Mouse (Mus musculus) erythroblast, embryonic 14.5 days (primary cell): ENCODE data around the gene Ewsr1. TPM values are rescaled to one million over a fixed set of nuclear protein-coding genes. Genes with fewer than 3 reads are reported as not detected.

Experiments
- H3K27me3 ChIP-seq: 2 replicates; pipeline ENCODE4 v1.6.1; 2012; ENCODE audit warnings: inconsistent platforms; ENCODE audit not compliant: control insufficient read depth
- H3K36me3 ChIP-seq: 2 replicates; pipeline ENCODE4 v1.6.1; 2012; ENCODE audit warnings: mild to moderate bottlenecking, inconsistent platforms; ENCODE audit not compliant: control insufficient read depth
- H3K4me1 ChIP-seq: 2 replicates; pipeline ENCODE4 v1.6.1; 2012; ENCODE audit warnings: inconsistent platforms; ENCODE audit not compliant: control insufficient read depth
- H3K4me3 ChIP-seq: replicated peaks from 2 replicates; pipeline ENCODE3; 2012; ENCODE audit warnings: moderate library complexity, mild to moderate bottlenecking, inconsistent platforms
- H3K9me3 ChIP-seq: 2 replicates; pipeline ENCODE4 v1.6.1; 2012; ENCODE audit warnings: low read length, inconsistent platforms, mixed read lengths; ENCODE audit not compliant: control insufficient read depth
- GATA1 ChIP-seq: IDR thresholded peaks from 2 replicates; pipeline ENCODE4 v1.6.1; 2012; ENCODE audit warnings: low read length, inconsistent platforms, mixed read lengths
- TAL1 ChIP-seq: IDR thresholded peaks from 3 replicates; pipeline ENCODE4 v1.6.1; 2012; ENCODE audit warnings: low read length, inconsistent platforms, mixed read lengths
- polyA plus RNA-seq: library from polyadenylated mRNA; stranded (reverse); fragments of >175 nt; gene quantifications from 2 replicates; pipeline ENCODE4 v1.2.3, GENCODE M21; 2012

The Ewsr1 gene
- polyA plus RNA-seq: 130 and 171 TPM in 2 replicates

DNA sequence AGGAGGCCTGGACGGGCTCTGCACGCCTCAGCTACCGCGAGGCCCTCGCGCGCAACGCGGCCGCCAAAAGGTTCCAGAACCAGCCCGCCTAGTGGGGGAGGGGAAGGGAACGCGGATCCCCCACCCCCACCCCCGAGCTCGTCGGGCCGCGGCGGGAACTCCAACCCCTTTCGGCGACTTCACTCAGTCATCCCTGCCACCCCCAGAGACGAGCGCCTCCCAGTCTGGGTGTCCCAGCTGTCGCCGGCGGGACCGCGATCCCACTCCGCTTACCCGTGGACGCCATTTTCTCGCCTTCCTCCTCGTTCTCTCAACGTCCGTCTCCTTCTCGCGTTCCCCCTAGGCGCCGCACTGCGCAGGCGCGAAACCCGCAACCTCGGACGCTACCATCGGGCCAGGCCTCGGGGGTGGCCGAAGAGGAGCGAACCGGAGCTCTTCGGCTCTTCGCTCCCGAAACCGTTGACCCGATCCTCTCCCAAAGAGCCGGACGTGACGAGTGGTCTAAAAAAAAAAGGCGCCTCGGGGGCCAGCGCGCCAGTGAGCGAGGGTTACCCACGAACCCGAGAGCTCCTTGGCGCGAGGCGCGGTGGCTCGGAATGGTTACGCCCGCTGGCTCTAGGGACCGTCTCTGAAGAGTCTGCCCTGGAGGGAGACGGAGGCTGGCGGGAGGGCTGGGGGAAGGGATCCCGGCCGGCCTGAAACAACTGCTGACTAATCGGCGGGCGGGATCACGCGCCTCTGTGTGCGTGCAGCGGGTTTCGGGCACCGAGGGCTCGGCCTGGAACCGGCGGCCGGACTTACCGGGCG, at the start of gene Ewsr1, which contains the start of gene Rhbdd3:
Gene Ewsr1, minus strand, starts transcription at position 531 of the 807 bp plus-strand sequence.
Gene Rhbdd3, plus strand, starts transcription at position 191 of the 807 bp plus-strand sequence.
- no peaks in the 10 kb centered on the region for H3K9me3 ChIP-seq
- H3K4me3 ChIP-seq: peak within 1 kb of the TSS; percentile 100
- peak; percentile 61 for TF ChIP-seq GATA1
- no peak for TF ChIP-seq TAL1
- H3K4me1 ChIP-seq: peaks cover 55% of the 10 kb centered on the region
- no peaks in the 10 kb centered on the region for H3K27me3 ChIP-seq
- peaks cover 51% of the 10 kb centered on the region for H3K36me3 ChIP-seq

DNA sequence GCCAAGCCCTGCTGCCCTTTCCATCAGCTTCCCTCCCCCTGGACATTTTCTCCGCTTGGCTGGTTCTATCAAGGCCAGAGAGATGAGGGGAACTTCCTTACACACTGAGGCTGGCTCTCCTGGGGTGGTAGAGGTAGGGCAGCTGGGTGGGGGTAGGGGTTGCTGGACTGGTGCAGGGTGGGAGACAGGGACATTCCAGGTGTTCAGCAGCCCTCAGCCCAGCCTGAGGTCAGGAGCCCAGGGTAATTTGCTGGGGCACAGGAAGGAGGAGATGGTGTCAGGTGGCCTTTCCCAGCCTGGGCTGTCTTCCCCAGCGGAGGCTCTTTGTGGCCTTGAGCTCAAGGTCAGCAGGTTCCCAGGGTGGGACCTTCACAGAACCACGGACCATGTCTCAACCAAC, 46.5 kb upstream of the Ewsr1 start:
- Histone ChIP-seq H3K9me3 (no peaks in the 10 kb centered on the region), H3K4me3 (no peak overlapping the region), H3K4me1 (peaks cover 7% of the 10 kb centered on the region), H3K27me3 (peaks cover 18% of the 10 kb centered on the region), H3K36me3 (no peaks in the 10 kb centered on the region)
- TF ChIP-seq TAL1: no peak
- no peak for TF ChIP-seq GATA1

DNA sequence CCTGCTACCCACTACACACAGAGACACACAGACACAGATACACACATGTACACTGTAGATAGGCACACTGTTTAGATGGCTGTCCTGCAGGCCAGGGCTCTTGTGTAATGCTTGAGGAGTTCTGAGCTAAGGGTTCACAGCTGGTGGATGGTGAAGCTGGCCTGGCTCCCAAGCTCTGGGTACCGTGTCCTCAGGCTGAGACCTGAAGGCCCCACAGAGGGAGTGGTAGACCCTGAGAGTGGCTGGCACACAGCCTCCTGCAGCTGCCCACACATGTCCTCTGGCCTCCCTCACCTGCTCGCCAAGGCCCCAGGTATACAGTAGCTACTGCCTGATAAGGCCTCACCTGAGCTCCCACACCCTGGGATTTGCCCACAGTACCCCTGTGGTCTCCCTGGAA, 42.9 kb upstream of the Ewsr1 start:
- no peaks in the 10 kb centered on the region for H3K27me3 ChIP-seq
- no peaks in the 10 kb centered on the region for H3K9me3 ChIP-seq
- H3K4me1 ChIP-seq: peaks cover 5% of the 10 kb centered on the region
- no peaks in the 10 kb centered on the region for H3K36me3 ChIP-seq
- TF ChIP-seq GATA1 (no peak), TAL1 (no peak)
- no peak overlapping the region for H3K4me3 ChIP-seq

DNA sequence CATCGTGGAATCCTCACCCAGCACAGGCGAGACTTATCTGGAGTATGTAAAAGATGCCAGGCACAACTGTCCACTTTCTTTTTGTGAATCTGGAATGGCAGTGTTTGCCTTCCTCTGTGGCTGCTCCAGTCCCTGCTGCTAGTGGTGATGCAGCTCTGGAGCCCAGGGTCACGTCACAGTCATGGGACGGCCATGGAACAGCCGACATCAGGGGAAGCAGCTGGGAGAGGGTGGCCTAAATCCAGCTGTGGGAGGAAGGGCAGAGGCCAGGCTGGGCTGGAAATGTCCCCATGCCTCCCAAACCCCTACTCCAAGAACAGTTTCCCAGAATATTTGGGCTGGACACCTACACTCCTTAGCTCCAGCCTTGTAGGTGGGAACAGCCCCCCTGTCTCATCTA, 42.2 kb upstream of the Ewsr1 start:
- no peaks in the 10 kb centered on the region for H3K9me3 ChIP-seq
- no peak overlapping the region for H3K4me3 ChIP-seq
- no peak for TF ChIP-seq TAL1
- no peak for TF ChIP-seq GATA1
- H3K27me3 ChIP-seq: no peaks in the 10 kb centered on the region
- H3K4me1 ChIP-seq: peaks cover 5% of the 10 kb centered on the region
- H3K36me3 ChIP-seq: no peaks in the 10 kb centered on the region

DNA sequence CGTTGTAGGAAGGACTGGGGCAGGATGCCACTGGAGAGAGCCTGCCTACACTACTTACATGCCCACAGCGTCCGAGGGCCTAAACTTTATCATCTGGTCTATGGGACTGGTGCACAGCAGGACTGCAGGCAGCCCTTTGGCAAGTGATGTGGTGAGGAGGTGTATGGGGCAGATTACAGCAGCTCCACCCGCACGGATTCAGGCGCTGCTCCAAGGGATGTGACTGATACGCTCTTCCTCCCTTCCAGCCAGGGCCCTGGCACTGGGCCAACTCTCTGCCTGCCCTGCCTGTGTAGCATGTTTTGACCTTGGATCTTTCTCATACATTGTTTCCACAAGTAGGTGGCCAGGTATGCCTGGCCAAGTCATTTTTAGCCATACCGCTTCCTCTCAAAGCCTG, 41.6 kb upstream of the Ewsr1 start:
- H3K36me3 ChIP-seq: no peaks in the 10 kb centered on the region
- TF ChIP-seq GATA1: no peak
- TF ChIP-seq TAL1: no peak
- peaks cover 5% of the 10 kb centered on the region for H3K4me1 ChIP-seq
- H3K27me3 ChIP-seq: no peaks in the 10 kb centered on the region
- no peaks in the 10 kb centered on the region for H3K9me3 ChIP-seq
- no peak overlapping the region for H3K4me3 ChIP-seq

DNA sequence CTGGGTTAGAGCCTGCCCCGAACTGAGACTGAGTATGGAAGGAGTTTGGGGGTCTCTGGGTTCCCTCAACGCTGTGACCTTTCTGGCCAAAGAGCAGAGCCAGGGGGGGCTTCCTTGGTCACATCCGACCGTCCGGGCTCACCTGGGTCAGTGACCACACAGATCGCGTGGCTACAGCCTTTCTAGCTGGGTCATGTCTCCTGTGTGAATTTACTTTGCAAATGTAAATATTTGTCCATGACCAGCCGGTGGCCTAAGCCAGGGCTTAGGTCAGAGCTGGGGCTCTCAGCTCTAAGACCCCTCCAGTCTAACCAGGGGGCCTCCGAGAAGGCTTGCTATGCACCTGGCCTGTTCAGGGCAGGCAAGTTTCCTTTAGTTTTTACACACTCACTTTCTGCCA, 40.3 kb upstream of the Ewsr1 start:
- TF ChIP-seq GATA1: no peak
- TF ChIP-seq TAL1: no peak
- Histone ChIP-seq H3K9me3 (no peaks in the 10 kb centered on the region), H3K4me3 (no peak overlapping the region), H3K27me3 (no peaks in the 10 kb centered on the region), H3K36me3 (no peaks in the 10 kb centered on the region), H3K4me1 (peaks cover 5% of the 10 kb centered on the region)

DNA sequence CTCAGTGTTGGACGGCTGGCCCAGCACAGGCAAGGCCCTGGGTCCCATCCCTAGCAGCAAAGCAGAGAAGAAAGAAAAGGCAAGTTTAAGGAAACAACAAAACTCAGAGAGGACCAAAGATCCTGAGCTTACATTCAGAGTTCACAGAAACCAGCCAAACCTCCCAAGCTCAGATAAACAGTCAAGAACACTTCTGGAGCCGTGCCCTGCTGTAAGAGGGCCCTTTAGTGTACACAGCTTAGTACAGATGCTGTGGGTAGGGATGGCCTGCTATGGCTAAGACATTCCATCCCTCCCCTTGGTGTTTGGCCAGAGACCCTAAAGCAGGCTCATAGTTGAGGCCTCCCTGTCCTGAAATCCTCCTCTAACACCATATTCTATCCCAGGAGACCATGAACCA, 39.6 kb upstream of the Ewsr1 start:
- TF ChIP-seq GATA1 (no peak), TAL1 (no peak)
- Histone ChIP-seq H3K9me3 (no peaks in the 10 kb centered on the region), H3K36me3 (no peaks in the 10 kb centered on the region), H3K4me3 (no peak overlapping the region), H3K27me3 (no peaks in the 10 kb centered on the region), H3K4me1 (peaks cover 5% of the 10 kb centered on the region)

DNA sequence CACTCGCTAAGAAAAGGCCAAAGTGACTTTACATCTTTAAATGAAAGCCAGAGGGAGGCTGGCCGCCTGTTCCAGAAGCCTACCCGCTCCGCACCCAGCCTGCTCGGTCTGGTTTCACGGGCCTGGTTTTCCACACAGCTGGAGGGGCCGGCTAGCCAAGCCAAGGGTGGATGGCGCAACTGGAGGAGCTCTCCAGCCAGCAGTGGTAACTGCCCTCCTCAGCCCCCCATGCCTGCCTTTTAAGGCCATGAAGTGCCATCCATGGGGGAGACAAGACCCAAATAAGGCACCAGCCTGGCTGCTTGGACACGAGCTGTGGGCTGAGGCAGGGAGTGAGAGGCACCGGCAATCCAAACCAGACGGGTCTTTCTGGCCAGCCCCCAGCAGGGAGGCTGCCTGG, 36.8 kb upstream of the Ewsr1 start:
- no peaks in the 10 kb centered on the region for H3K9me3 ChIP-seq
- no peak for TF ChIP-seq TAL1
- TF ChIP-seq GATA1: no peak
- no peaks in the 10 kb centered on the region for H3K27me3 ChIP-seq
- H3K4me3 ChIP-seq: no peak overlapping the region
- peaks cover 5% of the 10 kb centered on the region for H3K4me1 ChIP-seq
- H3K36me3 ChIP-seq: no peaks in the 10 kb centered on the region

DNA sequence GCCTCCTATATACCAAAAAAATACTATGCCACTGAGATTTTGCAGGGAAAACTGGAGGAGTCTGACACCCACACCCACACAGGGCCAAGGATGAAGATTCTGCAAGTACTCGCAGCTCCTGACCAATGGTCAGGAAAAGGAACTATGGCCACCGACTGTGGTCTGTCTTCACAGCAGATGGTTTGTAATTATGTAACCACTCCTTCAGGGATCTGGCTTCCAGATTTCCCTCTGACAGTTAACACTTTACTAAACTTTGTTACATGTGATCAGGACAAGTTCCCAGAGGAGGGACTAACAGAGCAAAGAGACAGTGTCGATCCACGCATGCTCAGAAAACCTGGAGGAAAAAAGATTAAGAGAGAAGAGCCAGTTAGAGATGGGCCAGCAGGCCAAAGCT, 33.7 kb upstream of the Ewsr1 start:
- Histone ChIP-seq H3K27me3 (no peaks in the 10 kb centered on the region), H3K4me1 (no peaks in the 10 kb centered on the region), H3K36me3 (no peaks in the 10 kb centered on the region), H3K9me3 (no peaks in the 10 kb centered on the region), H3K4me3 (no peak overlapping the region)
- no peak for TF ChIP-seq GATA1
- no peak for TF ChIP-seq TAL1
